Mouse (Mus musculus) liver, embryonic 13.5 days (tissue): ENCODE measurements around the gene Nucks1. TPM values are rescaled to one million over a fixed set of nuclear protein-coding genes. Genes with fewer than 3 reads are reported as not detected.

Source experiments
- ATAC-seq: fragments of 200-750 bp; cut with Nextera tagmentation; 2 replicates; pipeline ENCODE4 v1.8.0; 2017; ENCODE audit warnings: low read depth, mild to moderate bottlenecking, moderate number of reproducible peaks, moderate library complexity
- DNase-seq: peaks from one replicate; pipeline ENCODE4 v3.0.0; 2022
- H3K27ac ChIP-seq: fragments of 300-500 bp; sonication (generic); 2 replicates; pipeline ENCODE4 v1.5.1; 2015; ENCODE audit warnings: moderate library complexity, mild to moderate bottlenecking, inconsistent platforms
- H3K27me3 ChIP-seq: fragments of 300-500 bp; sonication (generic); 2 replicates; pipeline ENCODE4 v1.6.1; 2015; ENCODE audit warnings: mild to moderate bottlenecking, inconsistent platforms
- H3K36me3 ChIP-seq: fragments of 300-500 bp; sonication (generic); 2 replicates; pipeline ENCODE4 v1.6.1; 2015; ENCODE audit warnings: mild to moderate bottlenecking, inconsistent platforms
- H3K4me1 ChIP-seq: fragments of 300-500 bp; sonication (generic); replicated peaks from 2 replicates; pipeline ENCODE4 v1.6.1; 2015; ENCODE audit warnings: inconsistent platforms
- H3K4me2 ChIP-seq: fragments of 300-500 bp; sonication (generic); 2 replicates; pipeline ENCODE4 v1.6.1; 2015; ENCODE audit warnings: inconsistent platforms, mild to moderate bottlenecking, moderate library complexity
- H3K4me3 ChIP-seq: fragments of 300-500 bp; sonication (generic); replicated peaks from 2 replicates; pipeline ENCODE4 v1.5.1; 2015; ENCODE audit warnings: mild to moderate bottlenecking, inconsistent platforms
- H3K9ac ChIP-seq: fragments of 300-500 bp; sonication (generic); 2 replicates; pipeline ENCODE4 v1.6.1; 2015; ENCODE audit warnings: mild to moderate bottlenecking, inconsistent platforms
- H3K9me3 ChIP-seq: fragments of 300-500 bp; sonication (generic); replicated peaks from 2 replicates; pipeline ENCODE4 v1.6.1; 2016; ENCODE audit warnings: inconsistent platforms
- WGBS: fragments of 180-500 bp; shearing (Covaris S2); methylation state at CpG from one replicate; pipeline ENCODE4 v1.1.7; 2015; ENCODE audit not compliant: insufficient replicate concordance; 5-methylcytosine and 5-hydroxymethylcytosine counted together
- polyA plus RNA-seq: library from polyadenylated mRNA; unstranded; fragments of >200 nt; fragmentation: Nextera tagmentation; extraction: Ambion mirVana; gene quantifications from 2 replicates; pipeline ENCODE4 v1.2.1, GENCODE M21; 2015

The Nucks1 gene
- polyA plus RNA-seq, 1 experiment from 2014 or later, result 42.5 TPM

DNA sequence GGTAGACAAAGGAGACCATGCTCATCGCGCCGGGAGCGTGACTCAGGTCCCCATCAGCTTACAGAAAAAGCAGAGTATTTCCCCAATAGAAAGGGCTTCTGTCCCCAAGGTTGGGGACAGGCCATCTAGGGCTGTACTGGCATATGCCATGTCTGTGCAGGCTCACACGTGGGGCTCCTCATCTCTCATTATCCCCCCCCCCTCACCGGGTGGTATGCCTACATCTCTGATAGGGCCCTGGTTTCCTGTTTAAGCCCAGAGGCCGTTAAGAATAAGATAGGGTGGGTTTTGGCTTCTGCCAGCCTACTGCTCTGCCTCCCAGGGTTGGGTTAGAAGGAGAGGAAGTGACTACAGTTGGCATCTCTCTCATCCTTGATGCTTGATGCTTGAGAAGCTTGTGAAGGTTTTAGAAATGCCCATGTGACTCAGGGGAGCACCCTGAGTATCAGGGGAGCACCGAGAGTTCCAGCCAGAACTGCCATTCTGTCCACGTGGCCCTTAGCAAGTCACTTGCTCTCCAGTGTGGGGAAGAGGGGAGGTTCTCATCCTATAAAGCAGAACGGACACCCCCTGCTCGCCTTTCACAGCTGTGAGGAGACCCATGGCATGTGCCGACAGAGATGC is 44.0 kb downstream of the Nucks1 start:
- no peak overlapping the region for H3K4me2 ChIP-seq
- H3K4me1 ChIP-seq, result peaks cover 19% of the 10 kb centered on the region; the same call in 1 of the 2 replicates
- peaks cover 12% of the 10 kb centered on the region; the same call in 1 of the 2 replicates for H3K27me3 ChIP-seq
- 44% methylated on average over 12 of the region's 12 CpGs for WGBS
- H3K9ac ChIP-seq, result no peak overlapping the region
- H3K27ac ChIP-seq, result no peak overlapping the region
- H3K4me3 ChIP-seq, result no peak overlapping the region
- no peaks in the 10 kb centered on the region for H3K36me3 ChIP-seq
- DNase-seq, result no peak
- H3K9me3 ChIP-seq, result no peaks in the 10 kb centered on the region
- peak; percentile 49 for ATAC-seq

- no peak overlapping the region for H3K4me2 ChIP-seq
- H3K27me3 ChIP-seq, result peaks cover 21% of the 10 kb centered on the region
- H3K4me1 ChIP-seq, result peaks cover 19% of the 10 kb centered on the region; the same call in 1 of the 2 replicates
- DNase-seq, result no peak
- no peak overlapping the region for H3K4me3 ChIP-seq
- no peaks in the 10 kb centered on the region for H3K9me3 ChIP-seq
- H3K9ac ChIP-seq, result no peak overlapping the region
- no peak overlapping the region for H3K27ac ChIP-seq
- no peak for ATAC-seq
- 21% methylated on average over 3 of the region's 3 CpGs for WGBS
- no peaks in the 10 kb centered on the region for H3K36me3 ChIP-seq
Measured at GRCm38 (mm10) chr1:131955131-131955757, 44.9 kb downstream of the Nucks1 start.

DNA sequence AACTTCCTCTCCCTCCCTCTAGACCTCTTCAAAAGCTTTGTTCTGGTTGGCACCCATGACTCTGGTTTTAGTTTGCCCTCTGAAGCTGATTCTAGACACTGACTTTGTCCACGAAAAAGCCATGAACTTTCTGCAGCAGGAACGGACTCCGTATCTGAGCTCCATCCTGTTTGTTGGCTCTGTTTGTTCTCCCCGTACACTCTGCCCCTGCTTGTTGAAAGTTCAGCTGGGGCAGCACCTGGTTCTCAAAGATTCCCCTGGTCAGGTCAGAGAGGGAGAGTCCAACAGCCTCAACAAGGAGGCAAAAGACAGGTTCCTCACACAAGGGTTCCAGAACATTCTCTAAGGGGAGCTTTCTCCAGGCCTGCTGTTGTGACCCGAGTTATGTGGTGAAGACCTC is 47.1 kb downstream of the Nucks1 start:
- DNase-seq, result no peak
- Histone ChIP-seq H3K36me3 (no peaks in the 10 kb centered on the region), H3K4me2 (no peak overlapping the region), H3K4me3 (no peak overlapping the region), H3K27ac (no peak overlapping the region; the same call in 1 of the 2 replicates), H3K9ac (no peak overlapping the region), H3K27me3 (peaks cover 42% of the 10 kb centered on the region), H3K4me1 (peaks cover 22% of the 10 kb centered on the region; the same call in 1 of the 2 replicates), H3K9me3 (no peaks in the 10 kb centered on the region)
- no peak for ATAC-seq
- 54% methylated on average over 5 of the region's 5 CpGs for WGBS

- H3K4me3 ChIP-seq, result no peak overlapping the region
- WGBS, result 47% methylated on average over 2 of the region's 2 CpGs
- no peak overlapping the region for H3K4me2 ChIP-seq
- ATAC-seq (no peak), DNase-seq (no peak)
- H3K36me3 ChIP-seq, result no peaks in the 10 kb centered on the region
- no peaks in the 10 kb centered on the region for H3K9me3 ChIP-seq
- H3K27ac ChIP-seq, result no peak overlapping the region
- no peak overlapping the region for H3K9ac ChIP-seq
- peaks cover 37% of the 10 kb centered on the region for H3K4me1 ChIP-seq
- peaks cover 68% of the 10 kb centered on the region for H3K27me3 ChIP-seq
Measured at GRCm38 (mm10) chr1:131961004-131961403, 50.7 kb downstream of the Nucks1 start.

DNA sequence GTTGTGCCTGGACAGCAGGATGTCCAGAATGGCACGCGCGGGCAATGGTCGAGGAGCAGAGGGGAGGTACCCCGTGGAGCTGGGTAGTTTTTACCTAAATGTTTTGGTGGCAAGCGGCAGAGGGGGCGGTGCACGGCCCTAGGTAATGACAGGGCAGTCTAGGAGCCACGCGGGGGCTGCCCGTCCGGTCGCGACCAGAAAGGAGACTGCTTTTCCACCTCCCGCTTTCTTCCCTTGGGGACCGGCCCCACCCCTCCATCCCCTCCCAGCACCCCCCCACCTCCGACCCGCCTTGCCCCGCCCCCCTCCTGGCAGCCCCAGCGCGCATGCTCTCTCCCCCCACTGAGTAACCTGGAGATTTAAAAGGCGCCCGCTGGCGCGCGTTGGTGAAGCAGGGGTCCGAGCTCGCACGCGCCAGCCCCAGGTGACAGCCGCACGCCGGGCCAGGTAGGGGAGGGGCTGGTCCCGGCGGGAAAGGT is 52.3 kb downstream of the Nucks1 start, which contains the start of gene Slc45a3:
Gene Slc45a3 (plus strand): TSS at position 362 of the 479 bp plus-strand sequence.
- Histone ChIP-seq H3K9ac (peak within 1 kb of the TSS; percentile 68), H3K36me3 (no peaks in the 10 kb centered on the region), H3K9me3 (no peaks in the 10 kb centered on the region), H3K4me2 (peak within 1 kb of the TSS; percentile 82), H3K4me1 (peaks cover 37% of the 10 kb centered on the region), H3K27ac (no peak within 1 kb of the TSS), H3K27me3 (peaks cover 68% of the 10 kb centered on the region), H3K4me3 (peak within 1 kb of the TSS; percentile 68)
- WGBS, result under 1% methylated on average over 29 of the region's 35 CpGs
- ATAC-seq, result peak; percentile 57
- no peak for DNase-seq

GRCm38 (mm10) chr1:131963085-131963951 is 53.0 kb downstream of the Nucks1 start:
- no peaks in the 10 kb centered on the region for H3K36me3 ChIP-seq
- DNase-seq (no peak), ATAC-seq (peak; percentile 58)
- H3K4me3 ChIP-seq, result peak overlapping the region; percentile 68
- H3K4me2 ChIP-seq, result peak overlapping the region; percentile 82
- H3K27me3 ChIP-seq, result peaks cover 65% of the 10 kb centered on the region
- H3K9me3 ChIP-seq, result no peaks in the 10 kb centered on the region
- peaks cover 34% of the 10 kb centered on the region for H3K4me1 ChIP-seq
- peak overlapping the region; percentile 68 for H3K9ac ChIP-seq
- no peak overlapping the region for H3K27ac ChIP-seq
- WGBS, result under 1% methylated on average over 73 of the region's 76 CpGs

DNA sequence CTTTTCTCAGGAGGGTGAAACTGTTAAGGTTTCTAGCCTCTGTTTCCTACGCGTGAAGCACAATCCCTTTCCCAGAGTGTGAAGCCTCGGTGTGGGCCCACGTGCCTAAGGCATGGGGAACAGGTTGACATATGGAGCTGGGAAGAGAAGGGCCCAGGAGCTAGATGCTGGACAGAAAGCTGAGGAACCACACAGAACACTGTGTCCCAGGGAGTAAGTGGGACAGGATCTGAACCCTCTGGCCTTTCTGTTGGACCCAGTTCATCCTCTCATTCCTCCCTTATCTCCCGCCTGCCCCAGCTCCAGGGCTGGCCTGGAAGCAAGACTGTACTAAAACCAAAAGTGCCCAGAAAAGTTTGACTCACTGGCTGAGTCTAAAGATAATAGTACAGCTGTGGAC is 53.8 kb downstream of the Nucks1 start:
- Histone ChIP-seq H3K4me1 (peaks cover 40% of the 10 kb centered on the region), H3K36me3 (no peaks in the 10 kb centered on the region), H3K4me2 (peak overlapping the region; percentile 82), H3K4me3 (peak overlapping the region; percentile 68; the same call in 1 of the 2 replicates), H3K27ac (0 out of 2 replicates have a peak overlapping the region, but pooled peaks have one; percentile 18), H3K27me3 (peaks cover 70% of the 10 kb centered on the region), H3K9ac (peak overlapping the region; percentile 68; the same call in 1 of the 2 replicates), H3K9me3 (no peaks in the 10 kb centered on the region)
- DNase-seq (no peak), ATAC-seq (no peak)
- 21% methylated on average over 5 of the region's 5 CpGs for WGBS

GRCm38 (mm10) chr1:131964580-131964979 is 54.2 kb downstream of the Nucks1 start:
- Histone ChIP-seq H3K27ac (no peak overlapping the region), H3K4me2 (peak overlapping the region; percentile 82; the same call in 1 of the 2 replicates), H3K36me3 (no peaks in the 10 kb centered on the region), H3K4me3 (no peak overlapping the region), H3K9me3 (no peaks in the 10 kb centered on the region), H3K27me3 (peaks cover 68% of the 10 kb centered on the region), H3K4me1 (peaks cover 42% of the 10 kb centered on the region), H3K9ac (no peak overlapping the region)
- WGBS, result 70% methylated on average over 7 of the region's 7 CpGs
- ATAC-seq (no peak), DNase-seq (no peak)

- Histone ChIP-seq H3K4me2 (no peak overlapping the region), H3K4me3 (no peak overlapping the region), H3K9me3 (no peaks in the 10 kb centered on the region), H3K4me1 (peaks cover 52% of the 10 kb centered on the region), H3K27me3 (peaks cover 58% of the 10 kb centered on the region), H3K27ac (no peak overlapping the region), H3K9ac (no peak overlapping the region), H3K36me3 (no peaks in the 10 kb centered on the region)
- DNase-seq (no peak), ATAC-seq (no peak)
- WGBS, result 13% methylated on average over 5 of the region's 5 CpGs
Measured at GRCm38 (mm10) chr1:131965818-131966217, 55.5 kb downstream of the Nucks1 start.

DNA sequence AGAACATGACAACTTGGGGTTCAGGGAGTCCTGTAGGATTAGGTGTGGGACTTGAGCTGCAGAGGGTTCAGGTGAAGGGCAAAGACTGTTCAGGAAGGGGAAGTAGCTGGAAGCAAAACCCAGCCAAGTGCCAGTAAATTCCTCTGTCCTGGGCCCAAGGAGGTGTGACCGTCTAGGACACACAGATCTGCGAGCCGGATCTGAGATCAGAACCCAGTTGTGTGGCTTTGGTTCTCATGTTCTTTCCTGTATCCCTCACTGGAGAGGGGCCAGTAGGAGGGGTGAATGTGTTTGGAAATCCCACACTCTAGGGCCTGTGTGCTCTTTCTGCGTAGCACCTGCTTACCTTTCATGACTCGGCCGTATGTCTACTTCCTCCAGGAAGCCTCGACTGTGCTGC is 57.0 kb downstream of the Nucks1 start:
- Histone ChIP-seq H3K27me3 (peaks cover 46% of the 10 kb centered on the region), H3K4me2 (no peak overlapping the region), H3K4me3 (no peak overlapping the region), H3K9ac (no peak overlapping the region), H3K27ac (no peak overlapping the region), H3K4me1 (peaks cover 66% of the 10 kb centered on the region), H3K36me3 (no peaks in the 10 kb centered on the region), H3K9me3 (no peaks in the 10 kb centered on the region)
- 50% methylated on average over 7 of the region's 7 CpGs for WGBS
- no peak for DNase-seq
- no peak for ATAC-seq

GRCm38 (mm10) chr1:131968556-131968955 is 58.2 kb downstream of the Nucks1 start:
- H3K9me3 ChIP-seq, result no peaks in the 10 kb centered on the region
- H3K9ac ChIP-seq, result no peak overlapping the region
- no peak overlapping the region for H3K27ac ChIP-seq
- H3K4me1 ChIP-seq, result peaks cover 67% of the 10 kb centered on the region
- DNase-seq, result no peak
- no peak overlapping the region for H3K4me3 ChIP-seq
- H3K27me3 ChIP-seq, result peaks cover 33% of the 10 kb centered on the region
- 55% methylated on average over 3 of the region's 3 CpGs for WGBS
- no peaks in the 10 kb centered on the region for H3K36me3 ChIP-seq
- H3K4me2 ChIP-seq, result no peak overlapping the region
- no peak for ATAC-seq
